Mouse (Mus musculus) midbrain, embryonic 12.5 days (tissue): ENCODE measurements around the gene Gm1979. TPM values are rescaled to one million over a fixed set of nuclear protein-coding genes. Genes with fewer than 3 reads are reported as not detected.
"Not testable (repeated sequence)": the region's sequence is repeated elsewhere in the genome, so short reads cannot be mapped to it uniquely, and the experiment has no call there.

Experiments
- ATAC-seq: fragments of 200-750 bp; cut with Nextera tagmentation; 2 replicates; pipeline ENCODE4 v1.8.0; 2017; ENCODE audit warnings: low read depth, moderate TSS enrichment, moderate library complexity; ENCODE audit not compliant: low FRiP score
- H3K27ac ChIP-seq: fragments of 300-500 bp; sonication (generic); replicated peaks from 2 replicates; pipeline ENCODE4 v1.5.1; 2016; ENCODE audit warnings: mild to moderate bottlenecking
- H3K27me3 ChIP-seq: fragments of 300-500 bp; sonication (generic); 2 replicates; pipeline ENCODE4 v1.6.1; 2016; ENCODE audit warnings: mild to moderate bottlenecking
- H3K36me3 ChIP-seq: fragments of 300-500 bp; sonication (generic); 2 replicates; pipeline ENCODE4 v1.6.1; 2016
- H3K4me1 ChIP-seq: fragments of 300-500 bp; sonication (generic); 2 replicates; pipeline ENCODE4 v1.6.1; 2016
- H3K4me2 ChIP-seq: fragments of 300-500 bp; sonication (generic); replicated peaks from 2 replicates; pipeline ENCODE4 v1.6.1; 2016; ENCODE audit warnings: mild to moderate bottlenecking, moderate library complexity
- H3K4me3 ChIP-seq: fragments of 300-500 bp; sonication (generic); 2 replicates; pipeline ENCODE4 v1.5.1; 2016; ENCODE audit warnings: mild to moderate bottlenecking
- H3K9ac ChIP-seq: fragments of 300-500 bp; sonication (generic); replicated peaks from 2 replicates; pipeline ENCODE4 v1.6.1; 2016; ENCODE audit warnings: mild to moderate bottlenecking, moderate library complexity
- H3K9me3 ChIP-seq: fragments of 300-500 bp; sonication (generic); 2 replicates; pipeline ENCODE4 v1.6.1; 2016; ENCODE audit warnings: mild to moderate bottlenecking
- WGBS: fragments of 180-500 bp; shearing (Covaris S2); methylation state at CpG from one replicate; pipeline ENCODE4 v1.1.7; 2016; 5-methylcytosine and 5-hydroxymethylcytosine counted together
- polyA plus RNA-seq: library from polyadenylated mRNA; unstranded; fragments of >200 nt; fragmentation: Nextera tagmentation; extraction: Ambion mirVana; gene quantifications from 2 replicates; pipeline ENCODE4 v1.2.1, GENCODE M21; 2016

The Gm1979 gene
- polyA plus RNA-seq: 0.10 TPM in 1 of 2 replicates, not detected in the other

DNA sequence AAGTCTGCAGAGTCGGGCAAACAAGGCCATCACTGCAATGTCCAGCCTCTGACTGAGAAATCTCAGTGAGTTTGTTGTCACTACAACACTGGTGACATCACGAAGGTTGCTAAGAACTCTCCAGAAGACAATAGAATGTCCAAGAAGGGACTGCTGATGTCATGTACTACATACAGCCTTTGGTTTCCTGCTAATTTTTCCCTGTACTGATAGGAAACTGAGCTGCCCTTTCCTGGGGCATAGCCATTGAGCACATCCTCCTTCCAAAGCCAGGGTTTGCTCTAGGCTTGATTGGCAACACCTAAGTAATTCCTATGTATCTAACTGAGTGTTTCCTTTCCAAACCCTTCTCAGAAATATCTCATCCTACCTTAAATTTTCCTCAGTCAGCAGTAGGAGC lies at the start of gene Gm1979:
Gene Gm1979 (minus strand): TSS at position 101 of the 400 bp plus-strand sequence.
- not testable (repeated sequence) for H3K4me2 ChIP-seq, H3K27ac ChIP-seq, H3K9me3 ChIP-seq, H3K36me3 ChIP-seq, ATAC-seq, H3K9ac ChIP-seq, H3K4me3 ChIP-seq, H3K4me1 ChIP-seq
- WGBS: 86% methylated on average over 1 of the region's 2 CpGs
- H3K27me3 ChIP-seq: peaks cover 10% of the 10 kb centered on the region

DNA sequence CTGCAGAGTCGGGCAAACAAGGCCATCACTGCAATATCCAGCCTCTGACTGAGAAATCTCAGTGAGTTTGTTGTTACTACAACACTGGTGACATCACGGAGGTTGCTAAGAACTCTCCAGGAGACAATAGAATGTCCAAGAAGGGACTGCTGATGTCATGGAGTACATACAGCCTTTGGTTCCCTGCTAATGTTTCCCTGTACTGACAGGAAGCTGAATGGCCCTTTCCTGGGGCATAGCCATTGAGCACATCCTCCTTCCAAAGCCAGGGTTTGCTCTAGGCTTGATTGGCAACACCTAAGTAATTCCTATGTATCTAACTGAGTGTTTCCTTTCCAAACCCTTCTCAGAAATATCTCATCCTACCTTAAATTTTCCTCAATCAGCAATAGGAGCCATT lies 34.9 kb upstream of the Gm1979 start, which contains the start of gene Speer4a:
Gene Speer4a (minus strand): TSS at position 101 of the 400 bp plus-strand sequence.
- H3K4me1 ChIP-seq, H3K9me3 ChIP-seq, H3K27ac ChIP-seq, H3K4me3 ChIP-seq, H3K36me3 ChIP-seq, H3K4me2 ChIP-seq, H3K27me3 ChIP-seq, ATAC-seq, H3K9ac ChIP-seq: not testable (repeated sequence)
- 77% methylated on average over 2 of the region's 2 CpGs for WGBS

DNA sequence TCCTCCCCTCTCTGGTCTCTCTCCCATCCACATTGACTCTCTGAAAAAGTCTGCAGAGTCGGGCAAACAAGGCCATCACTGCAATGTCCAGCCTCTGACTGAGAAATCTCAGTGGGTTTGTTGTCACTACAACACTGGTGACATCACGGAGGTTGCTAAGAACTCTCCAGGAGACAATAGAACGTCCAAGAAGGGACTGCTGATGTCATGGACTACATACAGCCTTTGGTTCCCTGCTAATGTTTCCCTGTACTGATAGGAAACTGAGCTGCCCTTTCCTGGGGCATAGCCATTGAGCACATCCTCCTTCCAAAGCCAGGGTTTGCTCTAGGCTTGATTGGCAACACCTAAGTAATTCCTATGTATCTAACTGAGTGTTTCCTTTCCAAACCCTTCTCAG lies 18.2 kb upstream of the Gm1979 start, which contains the start of gene Gm5862:
Gene Gm5862 (minus strand): TSS at position 101 of the 400 bp plus-strand sequence.
- H3K9ac ChIP-seq, H3K4me1 ChIP-seq, H3K4me2 ChIP-seq, H3K4me3 ChIP-seq, H3K27ac ChIP-seq, H3K27me3 ChIP-seq, H3K9me3 ChIP-seq, H3K36me3 ChIP-seq, ATAC-seq: not testable (repeated sequence)
- no CpG with 5 or more reads among the region's 3 CpGs for WGBS

DNA sequence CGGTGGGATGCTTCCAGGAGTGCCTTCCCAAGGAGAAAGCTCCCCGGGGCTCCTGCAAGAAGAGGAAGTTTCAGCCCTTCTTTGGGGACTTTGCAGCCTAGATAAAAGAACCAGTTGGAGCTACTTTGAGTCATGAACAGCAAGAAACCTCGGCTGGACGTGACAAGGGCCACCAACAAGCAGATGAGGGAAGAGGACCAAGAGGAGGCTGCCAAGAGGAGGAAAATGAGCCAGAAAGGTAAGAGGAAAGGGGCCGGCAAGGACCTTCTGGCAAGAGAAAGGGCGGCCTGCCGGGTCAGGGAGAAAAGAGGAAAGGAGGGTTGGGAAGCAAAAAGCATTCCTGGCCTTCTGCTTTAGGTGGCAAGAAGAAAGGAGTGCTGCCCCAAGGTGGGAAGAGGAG lies 3.1 kb upstream of the Gm1979 start:
- H3K9ac ChIP-seq, H3K27ac ChIP-seq, ATAC-seq, H3K36me3 ChIP-seq, H3K4me1 ChIP-seq, H3K9me3 ChIP-seq, H3K4me3 ChIP-seq: not testable (repeated sequence)
- Histone ChIP-seq H3K4me2 (peak overlapping the region; percentile 66; the same call in 1 of the 2 replicates), H3K27me3 (peaks cover 10% of the 10 kb centered on the region)
- 69% methylated on average over 7 of the region's 7 CpGs for WGBS

- Histone ChIP-seq H3K4me2 (peak overlapping the region; percentile 66), H3K27me3 (peaks cover 10% of the 10 kb centered on the region), H3K4me3 (peak overlapping the region; percentile 38), H3K9ac (peak overlapping the region; percentile 43)
- H3K9me3 ChIP-seq, H3K36me3 ChIP-seq, H3K4me1 ChIP-seq, H3K27ac ChIP-seq: not testable (repeated sequence)
- WGBS: 18% methylated on average over 45 of the region's 45 CpGs
- peak; percentile 91 for ATAC-seq
Measured at GRCm38 (mm10) chr5:26006937-26007695, 2.5 kb upstream of the Gm1979 start.

DNA sequence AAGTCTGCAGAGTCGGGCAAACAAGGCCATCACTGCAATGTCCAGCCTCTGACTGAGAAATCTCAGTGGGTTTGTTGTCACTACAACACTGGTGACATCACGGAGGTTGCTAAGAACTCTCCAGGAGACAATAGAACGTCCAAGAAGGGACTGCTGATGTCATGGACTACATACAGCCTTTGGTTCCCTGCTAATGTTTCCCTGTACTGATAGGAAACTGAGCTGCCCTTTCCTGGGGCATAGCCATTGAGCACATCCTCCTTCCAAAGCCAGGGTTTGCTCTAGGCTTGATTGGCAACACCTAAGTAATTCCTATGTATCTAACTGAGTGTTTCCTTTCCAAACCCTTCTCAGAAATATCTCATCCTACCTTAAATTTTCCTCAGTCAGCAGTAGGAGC lies 16.0 kb downstream of the Gm1979 start, which contains the start of gene Gm21698:
Gene Gm21698 (minus strand): TSS at position 101 of the 400 bp plus-strand sequence.
- not testable (repeated sequence) for ATAC-seq, H3K4me3 ChIP-seq, H3K27ac ChIP-seq, H3K4me1 ChIP-seq, H3K36me3 ChIP-seq, H3K9me3 ChIP-seq, H3K9ac ChIP-seq, H3K4me2 ChIP-seq, H3K27me3 ChIP-seq
- WGBS: no CpG with 5 or more reads among the region's 3 CpGs

- H3K4me3 ChIP-seq, H3K4me1 ChIP-seq, H3K27me3 ChIP-seq, H3K9me3 ChIP-seq, ATAC-seq, H3K9ac ChIP-seq, H3K27ac ChIP-seq, H3K36me3 ChIP-seq, H3K4me2 ChIP-seq: not testable (repeated sequence)
- WGBS: no CpG with 5 or more reads among the region's 2 CpGs
Measured at GRCm38 (mm10) chr5:25972563-25972962, 32.0 kb downstream of the Gm1979 start, which contains the start of gene Gm21680. TSS of gene Gm21680 (minus strand) at chr5:25972663.

DNA sequence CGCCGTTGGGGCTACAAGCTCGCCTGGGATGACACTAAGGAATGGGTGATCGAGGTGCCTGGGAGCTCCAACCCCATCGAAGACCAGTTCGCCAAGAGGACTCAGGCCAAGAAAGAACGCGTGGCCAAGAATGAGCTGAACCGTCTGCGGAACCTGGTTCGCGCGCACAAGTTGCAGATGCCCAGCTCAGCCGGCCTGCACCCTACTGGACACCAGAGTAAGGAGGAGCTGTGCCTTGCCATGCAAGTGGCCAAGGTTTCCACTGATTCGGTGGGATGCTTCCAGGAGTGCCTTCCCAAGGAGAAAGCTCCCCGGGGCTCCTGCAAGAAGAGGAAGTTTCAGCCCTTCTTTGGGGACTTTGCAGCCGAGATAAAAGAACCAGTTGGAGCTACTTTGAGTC lies 47.5 kb downstream of the Gm1979 start:
- H3K27ac ChIP-seq, H3K4me1 ChIP-seq, H3K9me3 ChIP-seq, H3K36me3 ChIP-seq, H3K27me3 ChIP-seq, ATAC-seq, H3K9ac ChIP-seq: not testable (repeated sequence)
- Histone ChIP-seq H3K4me2 (peak overlapping the region; percentile 43), H3K4me3 (0 out of 2 replicates have a peak overlapping the region, but pooled peaks have one; percentile 15)
- 57% methylated on average over 17 of the region's 17 CpGs for WGBS

DNA sequence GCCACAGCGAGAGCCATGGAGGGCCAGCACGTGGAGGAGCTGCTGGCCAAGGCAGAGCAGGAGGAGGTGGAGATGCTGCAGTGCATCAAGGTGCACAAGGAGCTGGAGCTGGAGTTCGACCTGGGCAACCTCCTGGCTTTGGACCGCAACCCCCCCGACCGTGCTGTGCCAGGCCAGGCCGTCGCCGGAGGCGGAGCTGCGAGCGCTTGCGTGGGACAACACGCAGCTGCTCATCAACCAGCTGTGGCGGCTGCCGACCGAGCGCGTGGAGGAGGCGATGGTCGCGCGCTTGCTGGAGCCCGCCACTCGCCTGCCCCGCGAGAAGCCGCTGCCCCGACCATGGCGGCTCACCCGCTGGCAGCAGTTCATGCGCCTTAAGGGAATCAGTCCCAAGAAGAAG lies 48.0 kb downstream of the Gm1979 start:
- ATAC-seq, H3K9me3 ChIP-seq, H3K36me3 ChIP-seq, H3K4me1 ChIP-seq, H3K27me3 ChIP-seq, H3K27ac ChIP-seq, H3K9ac ChIP-seq: not testable (repeated sequence)
- H3K4me3 ChIP-seq: 0 out of 2 replicates have a peak overlapping the region, but pooled peaks have one; percentile 15
- H3K4me2 ChIP-seq: peak overlapping the region; percentile 43
- whole genome bisulfite sequencing: 33% methylated on average over 32 of the region's 32 CpGs

- 80% methylated on average over 2 of the region's 2 CpGs for WGBS
Measured at GRCm38 (mm10) chr5:25954317-25954716, 50.3 kb downstream of the Gm1979 start, which contains the start of gene Gm21671. TSS of gene Gm21671 (minus strand) at chr5:25954417.

More at GRCm38 (mm10) chr5:25954317-25954716, 50.3 kb downstream of the Gm1979 start, which contains the start of gene Gm21671:
- not testable (repeated sequence) for H3K27me3 ChIP-seq, H3K4me1 ChIP-seq, ATAC-seq, H3K9ac ChIP-seq, H3K27ac ChIP-seq, H3K9me3 ChIP-seq, H3K4me2 ChIP-seq, H3K36me3 ChIP-seq, H3K4me3 ChIP-seq
